Mouse (Mus musculus) thymus, adult 2 months (tissue): ENCODE results near the gene Brf1. TPM values are rescaled to one million over a fixed set of nuclear protein-coding genes. Genes with fewer than 3 reads are reported as not detected.
A peak's percentile ranks its signal among the peaks of the same experiment; 100 is the strongest.

Experiments used
- DNase-seq: peaks from one replicate; pipeline ENCODE4 v3.0.0; 2021
- H3K27ac ChIP-seq: fragments of 200-500 bp; 2 replicates; pipeline ENCODE4 v1.5.1; 2012; ENCODE audit warnings: low read length, control low read depth; ENCODE audit not compliant: control insufficient read depth, insufficient read depth
- H3K27me3 ChIP-seq: fragments of 200-500 bp; 2 replicates; pipeline ENCODE4 v1.6.1; 2012; ENCODE audit warnings: mild to moderate bottlenecking, low read length, moderate library complexity, mixed read lengths; ENCODE audit not compliant: control insufficient read depth, insufficient read depth
- H3K36me3 ChIP-seq: fragments of 200-500 bp; 2 replicates; pipeline ENCODE4 v1.6.1; 2012; ENCODE audit warnings: mild to moderate bottlenecking, low read length, moderate library complexity; ENCODE audit not compliant: control insufficient read depth, insufficient read depth
- H3K4me1 ChIP-seq: fragments of 200-500 bp; replicated peaks from 2 replicates; pipeline ENCODE4 v1.6.1; 2012; ENCODE audit warnings: low read length; ENCODE audit not compliant: control insufficient read depth, insufficient read depth
- H3K4me3 ChIP-seq: fragments of 200-500 bp; 2 replicates; pipeline ENCODE4 v1.5.1; 2012; ENCODE audit warnings: mild to moderate bottlenecking, low read length, control low read depth, moderate library complexity; ENCODE audit not compliant: control insufficient read depth, insufficient read depth
- CTCF ChIP-seq: fragments of 200-500 bp; IDR thresholded peaks from 2 replicates; pipeline ENCODE4 v1.5.1; 2012; ENCODE audit warnings: mild to moderate bottlenecking, control low read depth, low read length, moderate library complexity, borderline replicate concordance; ENCODE audit not compliant: control insufficient read depth, poor library complexity, insufficient read depth; ENCODE audit errors: extremely low read depth
- POLR2A ChIP-seq: fragments of 200-500 bp; IDR thresholded peaks from 2 replicates; pipeline ENCODE4 v1.6.1; 2012; ENCODE audit warnings: mild to moderate bottlenecking, low read length, control low read depth, moderate library complexity; ENCODE audit not compliant: control insufficient read depth, poor library complexity, insufficient read depth; ENCODE audit errors: extremely low read depth
- WGBS: fragments of 180-500 bp; shearing (Covaris S2); methylation state at CpG from one replicate; pipeline ENCODE4 v1.1.7; 2018; 5-methylcytosine and 5-hydroxymethylcytosine counted together
- polyA plus RNA-seq: library from polyadenylated mRNA; depleted of rRNA; stranded (reverse); fragments of >200 nt; gene quantifications from 2 replicates; pipeline ENCODE4 v1.2.3, GENCODE M21; 2012

Brf1 gene
- polyA plus RNA-seq, 1 experiment: 247 TPM

DNA sequence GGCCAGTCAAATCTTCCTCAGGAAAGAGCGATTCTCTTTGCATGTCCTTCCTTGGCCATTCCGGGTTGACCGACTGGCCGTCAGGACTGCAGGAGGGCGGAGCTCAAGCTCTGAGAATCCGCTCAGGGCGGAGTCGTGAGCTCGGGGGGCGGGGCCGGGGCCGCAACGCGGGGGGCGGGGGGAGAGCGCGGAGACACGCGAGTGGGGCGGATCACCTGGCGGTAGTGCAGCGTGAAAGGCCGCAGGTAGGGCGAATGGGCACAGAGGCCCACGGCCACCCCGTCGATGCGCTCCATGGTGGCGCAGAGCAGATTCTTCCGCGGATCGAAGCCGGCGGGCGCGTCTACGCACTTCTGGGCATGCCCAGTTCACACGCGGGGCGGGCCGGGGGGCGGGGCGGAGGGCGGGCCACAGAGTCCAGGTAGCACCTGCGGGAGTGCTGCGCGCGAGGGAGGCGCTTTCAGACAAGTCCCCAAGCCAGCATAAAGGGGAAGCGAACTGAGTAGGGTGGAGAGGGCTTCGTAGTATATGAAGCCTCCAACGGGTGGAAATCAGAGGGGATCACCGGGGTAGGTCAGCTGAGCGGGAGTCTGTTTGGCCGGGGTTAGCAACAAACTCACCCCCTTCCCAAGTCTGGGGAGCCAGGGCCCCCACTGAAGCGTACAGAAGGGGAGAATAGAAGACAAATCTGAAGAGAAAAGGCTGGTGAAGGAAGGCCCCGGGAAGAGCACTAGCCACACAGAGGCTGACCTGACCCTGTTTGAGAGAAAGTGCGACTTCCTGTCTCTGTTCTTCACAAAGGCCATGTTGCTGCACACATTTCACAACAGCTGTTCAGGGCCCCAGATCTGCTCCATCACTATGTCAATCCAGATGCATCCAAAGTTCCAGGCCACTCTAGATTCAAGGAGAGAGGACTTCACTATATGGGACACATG is 58.5 kb downstream of the Brf1 start, which contains the start of gene Nudt14:
Gene Nudt14, minus strand, starts transcription at position 349 of the 938 bp plus-strand sequence.
- Histone ChIP-seq H3K27me3 (no peaks in the 10 kb centered on the region), H3K4me3 (peak within 1 kb of the TSS; percentile 65), H3K36me3 (no peaks in the 10 kb centered on the region), H3K27ac (peak within 1 kb of the TSS; percentile 84), H3K4me1 (peaks cover 29% of the 10 kb centered on the region)
- TF ChIP-seq CTCF: no peak
- no peak for TF ChIP-seq POLR2A
- DNase-seq: peak; percentile 70
- 1% methylated on average over 58 of the region's 58 CpGs for WGBS

DNA sequence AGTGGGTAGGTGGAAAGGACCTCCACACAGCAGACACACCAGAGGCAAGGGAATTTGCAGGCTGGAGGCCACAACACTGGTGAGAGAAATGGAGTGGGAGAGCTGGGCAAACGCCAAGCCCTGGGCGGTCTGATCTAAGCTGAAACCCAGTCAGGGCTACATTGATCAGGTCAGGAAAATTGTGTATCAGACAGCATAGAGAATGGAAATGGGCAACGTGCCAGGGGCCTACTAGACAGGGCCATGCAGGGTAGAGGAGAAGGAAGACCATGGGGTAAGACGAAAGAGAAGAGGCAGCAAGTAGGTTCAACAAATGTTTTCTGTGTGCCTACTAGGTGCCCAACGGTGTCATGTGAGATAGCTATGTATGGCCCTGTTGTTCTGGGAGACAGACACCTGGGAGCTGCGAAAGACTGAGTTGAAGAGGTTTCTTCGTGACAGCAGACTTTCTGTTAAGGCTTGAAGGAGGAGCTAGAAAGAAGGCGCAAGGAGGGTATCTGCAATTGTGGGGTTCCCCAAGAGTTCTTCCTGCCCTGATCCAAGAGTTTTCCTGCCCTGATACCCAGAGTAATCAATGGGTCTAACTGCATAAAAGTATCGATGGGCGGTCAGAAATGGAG is 59.2 kb downstream of the Brf1 start:
- TF ChIP-seq POLR2A (no peak), CTCF (no peak)
- Histone ChIP-seq H3K4me3 (peak overlapping the region; percentile 65), H3K27ac (no peak overlapping the region), H3K36me3 (no peaks in the 10 kb centered on the region), H3K27me3 (no peaks in the 10 kb centered on the region), H3K4me1 (peaks cover 29% of the 10 kb centered on the region)
- DNase-seq: no peak
- WGBS: 51% methylated on average over 10 of the region's 10 CpGs

DNA sequence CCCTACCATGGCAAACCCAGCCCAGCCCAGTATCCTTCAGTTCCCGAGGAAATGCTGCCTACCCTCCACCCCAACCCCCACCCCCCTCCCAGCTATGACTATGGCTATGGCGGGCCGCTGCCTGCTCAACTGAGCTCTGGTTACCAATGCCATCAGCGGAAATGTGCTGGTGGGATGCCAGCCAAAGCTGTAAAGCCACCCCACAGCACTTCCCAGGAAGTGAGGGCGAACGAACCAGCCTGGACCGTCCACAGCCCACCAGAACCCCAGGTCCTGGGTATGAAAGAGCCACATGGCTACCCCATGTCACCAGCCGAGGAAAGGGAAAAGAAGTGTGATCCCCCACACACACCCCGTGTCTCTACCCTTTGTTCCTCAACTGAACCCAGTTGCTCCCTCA is 59.8 kb downstream of the Brf1 start:
- Histone ChIP-seq H3K27ac (no peak overlapping the region), H3K4me3 (no peak overlapping the region), H3K27me3 (no peaks in the 10 kb centered on the region), H3K4me1 (peaks cover 29% of the 10 kb centered on the region), H3K36me3 (no peaks in the 10 kb centered on the region)
- 93% methylated on average over 9 of the region's 9 CpGs for WGBS
- DNase-seq: no peak
- TF ChIP-seq POLR2A (no peak), CTCF (no peak)

DNA sequence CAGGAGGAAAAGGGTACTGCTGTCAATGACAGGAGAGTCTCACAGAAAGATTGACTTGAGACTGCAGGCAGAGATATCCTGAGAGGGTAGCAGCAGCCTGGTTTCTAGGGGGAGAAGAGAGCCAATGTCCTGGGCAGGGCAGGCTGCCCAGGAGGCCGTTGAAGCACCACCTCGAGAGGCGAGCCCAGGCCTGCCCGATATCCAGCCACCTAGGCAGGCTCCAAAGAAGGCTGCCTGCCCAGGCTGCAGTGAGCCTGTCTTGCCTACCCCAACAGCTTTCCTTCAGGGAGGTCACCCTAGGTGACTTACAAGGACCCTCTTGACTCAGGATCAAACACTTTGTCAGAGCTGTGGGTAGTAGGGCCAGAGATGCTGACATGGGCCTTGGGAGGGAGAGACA is 60.3 kb downstream of the Brf1 start:
- Histone ChIP-seq H3K27ac (no peak overlapping the region), H3K4me3 (no peak overlapping the region), H3K4me1 (peaks cover 29% of the 10 kb centered on the region), H3K36me3 (no peaks in the 10 kb centered on the region), H3K27me3 (no peaks in the 10 kb centered on the region)
- TF ChIP-seq POLR2A: no peak
- TF ChIP-seq CTCF: no peak
- 92% methylated on average over 4 of the region's 4 CpGs for WGBS
- no peak for DNase-seq

GRCm38 (mm10) chr12:112938873-112939565 is 61.5 kb downstream of the Brf1 start:
- WGBS: 83% methylated on average over 10 of the region's 10 CpGs
- DNase-seq: no peak
- Histone ChIP-seq H3K27ac (no peak overlapping the region), H3K27me3 (no peaks in the 10 kb centered on the region), H3K36me3 (no peaks in the 10 kb centered on the region), H3K4me3 (no peak overlapping the region), H3K4me1 (peaks cover 29% of the 10 kb centered on the region)
- no peak for TF ChIP-seq POLR2A
- TF ChIP-seq CTCF: no peak

- TF ChIP-seq POLR2A (no peak), CTCF (no peak)
- H3K27me3 ChIP-seq: no peaks in the 10 kb centered on the region
- WGBS: 94% methylated on average over 10 of the region's 10 CpGs
- peaks cover 29% of the 10 kb centered on the region for H3K4me1 ChIP-seq
- H3K36me3 ChIP-seq: no peaks in the 10 kb centered on the region
- no peak overlapping the region for H3K27ac ChIP-seq
- no peak for DNase-seq
- H3K4me3 ChIP-seq: no peak overlapping the region
These were observed 62.1 kb downstream of the Brf1 start for GRCm38 (mm10) chr12:112938366-112938765.
